Mouse (Mus musculus) ovary, postnatal 14 days (tissue): ENCODE results near the gene Cd180.
"Not testable (repeated sequence)": the region's sequence is repeated elsewhere in the genome, so short reads cannot be mapped to it uniquely, and the experiment has no call there.

Experiments used
- DNase-seq: peaks from one replicate; pipeline ENCODE4 v3.0.0; 2022; ENCODE audit warnings: low spot score

Gene Cd180

DNA sequence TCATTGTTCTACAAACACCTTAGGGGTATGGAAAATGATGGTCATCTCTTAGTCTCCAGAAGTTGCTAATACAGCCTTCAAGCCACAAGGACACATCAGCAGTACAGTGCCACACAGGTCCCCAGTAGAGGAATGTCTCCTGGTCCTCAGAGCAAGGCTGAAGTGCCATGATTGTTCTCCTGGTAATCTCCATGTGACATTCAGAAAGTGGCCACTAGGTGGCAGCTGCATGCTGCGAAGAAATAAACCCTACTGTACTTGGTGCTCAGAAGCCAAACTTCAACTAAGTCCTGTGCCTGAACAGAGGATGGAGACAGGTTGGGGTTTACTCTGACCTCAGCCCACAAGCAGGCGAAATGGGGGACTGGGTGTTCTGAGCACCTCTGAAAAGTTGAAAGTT is 14.9 kb upstream of the Cd180 start:
- peak; percentile 74 for DNase-seq

DNA sequence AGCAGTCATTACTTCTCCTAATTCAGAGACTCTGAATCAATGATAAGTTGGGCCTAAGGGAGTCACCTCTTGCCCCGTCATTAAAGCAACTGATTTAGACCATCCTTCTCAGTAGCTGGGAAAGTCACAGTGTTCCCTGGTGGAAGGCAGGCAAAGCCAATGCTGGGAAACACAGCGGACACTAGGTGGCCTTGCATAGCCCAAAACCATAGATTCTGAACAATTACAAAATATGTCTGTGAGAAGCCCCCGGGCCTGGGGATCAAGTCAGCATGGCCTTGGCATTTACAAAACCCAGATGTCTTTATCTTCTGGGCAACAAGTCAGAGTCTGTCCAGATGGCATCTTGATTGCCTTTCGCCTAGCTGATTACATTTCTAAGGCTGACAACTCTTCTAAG is 8.5 kb upstream of the Cd180 start:
- DNase-seq = no peak

GRCm38 (mm10) chr13:102688121-102688520 is 5.2 kb upstream of the Cd180 start:
- no peak for DNase-seq

DNA sequence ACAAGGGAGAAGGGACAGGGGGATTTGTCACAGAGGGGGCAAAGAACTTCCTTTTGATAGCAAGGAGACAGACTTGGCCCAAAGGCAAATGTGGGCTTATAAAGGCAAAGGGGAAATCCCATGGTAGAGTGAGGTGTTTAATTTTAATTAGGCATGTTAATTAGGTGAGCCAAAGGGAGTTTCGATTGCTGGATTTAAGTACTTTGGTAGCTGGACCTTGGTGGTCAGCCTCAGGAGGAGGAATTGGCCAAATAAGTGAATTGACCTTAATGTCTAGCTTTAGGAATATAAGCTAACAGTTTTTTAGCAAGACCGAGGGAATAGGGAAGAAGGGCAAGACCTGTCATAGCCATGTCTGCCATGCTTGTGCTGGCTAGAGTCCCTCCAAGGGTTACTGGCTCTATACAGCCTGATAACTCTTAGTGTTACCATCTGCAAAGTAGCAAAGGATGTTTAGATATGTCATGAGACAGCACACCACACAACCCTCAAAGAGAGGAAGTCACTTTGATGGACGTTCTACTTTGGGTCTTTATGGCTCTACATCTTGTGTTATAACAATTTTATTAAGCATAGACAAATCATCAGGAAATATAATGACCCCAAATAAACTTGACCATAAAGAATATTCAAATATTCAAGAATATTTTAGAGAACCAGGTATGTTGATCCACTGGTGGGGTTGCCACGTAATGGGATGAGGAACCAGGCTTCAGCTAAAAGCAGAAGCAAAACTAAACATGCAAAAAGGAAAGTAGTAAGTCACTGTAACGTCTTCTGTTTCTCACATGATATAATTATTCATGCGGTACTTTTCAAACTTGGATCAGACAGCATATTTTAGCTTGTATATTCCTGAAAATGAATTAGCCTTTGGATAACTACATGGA is 3.9 kb upstream of the Cd180 start:
- no peak for DNase-seq

- DNase-seq = no peak
Measured at GRCm38 (mm10) chr13:102690184-102690583, 3.2 kb upstream of the Cd180 start.

DNA sequence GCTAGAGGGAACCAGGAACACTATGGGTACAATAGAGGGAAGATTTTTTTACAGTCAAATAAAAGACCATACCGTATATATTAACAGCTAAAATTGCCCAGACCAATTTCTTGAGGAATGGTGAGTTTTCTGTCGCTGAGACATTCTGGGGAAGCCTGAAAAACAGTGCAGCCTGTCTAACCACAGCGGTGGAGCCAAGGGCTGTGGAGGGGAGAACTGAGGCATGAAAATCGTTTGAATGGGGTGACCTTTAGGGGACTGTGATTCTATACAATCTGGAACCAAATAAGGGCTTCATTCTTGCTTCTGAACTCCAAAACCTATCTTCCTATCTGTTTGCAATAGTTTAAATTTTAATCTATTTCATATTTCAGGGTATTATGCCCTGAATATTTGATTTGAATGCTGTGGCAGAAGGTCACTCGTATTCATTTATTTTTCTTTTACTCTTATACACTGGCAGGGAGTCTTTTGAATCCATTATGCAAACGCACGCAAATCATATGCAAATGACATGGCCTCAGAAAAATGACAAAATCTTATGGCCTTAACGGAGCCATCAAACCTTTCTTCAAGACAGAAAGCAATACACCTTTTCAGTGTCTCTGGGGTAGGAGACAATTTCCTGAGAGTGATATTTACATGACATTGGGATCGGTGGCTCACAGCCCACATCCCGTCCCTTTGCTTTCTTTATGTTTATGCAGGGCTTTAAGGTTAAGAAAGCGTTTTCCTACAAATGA is 1.8 kb upstream of the Cd180 start:
- DNase-seq = no peak

DNA sequence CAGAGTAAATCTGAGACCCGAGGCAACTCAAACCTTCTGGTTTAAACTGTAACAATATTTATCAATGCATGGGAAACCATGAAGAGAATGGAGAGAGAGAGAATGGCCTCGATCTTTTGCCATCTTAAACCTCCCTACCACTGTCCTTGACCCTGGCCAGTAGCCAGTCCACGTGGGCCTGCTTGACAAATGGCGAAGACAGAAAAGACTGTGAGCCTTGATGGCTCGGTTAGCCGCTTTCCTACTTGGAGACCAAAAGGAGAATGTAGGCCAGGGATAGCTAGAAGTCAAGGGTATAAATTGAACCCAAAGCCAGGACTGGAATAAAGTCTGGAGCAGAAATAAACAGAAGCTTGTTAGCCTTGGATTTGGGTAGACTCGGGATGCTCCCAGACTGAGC is 796 bp downstream of the Cd180 start:
- DNase-seq = no peak

GRCm38 (mm10) chr13:102695121-102695905 is 2.0 kb downstream of the Cd180 start:
- DNase-seq = no peak

GRCm38 (mm10) chr13:102698335-102698734 is 5.0 kb downstream of the Cd180 start:
- DNase-seq = no peak

GRCm38 (mm10) chr13:102698751-102699323 is 5.5 kb downstream of the Cd180 start:
- DNase-seq = peak; percentile 43

- no peak for DNase-seq
Measured at GRCm38 (mm10) chr13:102700176-102700575, 6.8 kb downstream of the Cd180 start.

GRCm38 (mm10) chr13:102700744-102701143 is 7.4 kb downstream of the Cd180 start:
- no peak for DNase-seq

- DNase-seq = no peak
Measured at GRCm38 (mm10) chr13:102716973-102717372, 23.6 kb downstream of the Cd180 start.

DNA sequence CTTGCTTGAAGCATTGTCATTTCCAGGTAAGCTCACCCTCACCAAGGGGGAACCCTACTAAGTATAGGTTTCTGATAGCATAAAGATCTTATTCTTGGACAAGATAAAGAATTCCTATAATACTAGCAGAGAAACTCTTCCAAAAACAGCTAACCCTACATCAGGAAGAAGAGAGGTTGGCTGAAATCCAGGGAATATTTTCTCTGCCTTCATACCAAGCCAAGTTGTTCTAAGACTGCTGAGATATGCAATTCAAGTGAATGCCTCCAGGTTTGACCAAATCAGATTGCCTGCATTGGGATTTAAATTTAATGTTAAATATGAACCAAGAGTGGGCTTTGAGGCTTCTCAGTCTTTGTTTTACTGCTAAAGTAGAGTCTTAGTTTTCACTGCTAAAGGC is 32.1 kb downstream of the Cd180 start:
- no peak for DNase-seq

DNA sequence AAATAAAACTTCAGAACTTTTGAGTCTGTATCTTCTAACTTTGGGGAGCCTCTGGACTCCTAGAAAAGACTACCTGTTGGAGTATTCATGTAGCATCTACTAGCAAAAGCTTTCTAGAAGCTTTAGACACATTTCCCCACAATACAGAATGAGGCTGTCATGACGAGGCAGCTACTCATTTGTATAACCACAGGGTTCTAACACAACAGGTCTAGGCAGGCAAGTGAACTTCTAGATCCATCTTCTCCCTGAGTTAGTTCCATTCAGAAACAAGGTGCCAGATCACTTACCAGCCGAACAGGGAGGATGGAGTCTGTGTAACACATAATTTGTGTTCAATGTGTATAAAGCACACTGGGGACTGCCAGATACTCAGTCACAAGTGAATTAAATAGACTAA is 32.5 kb downstream of the Cd180 start:
- no peak for DNase-seq

DNA sequence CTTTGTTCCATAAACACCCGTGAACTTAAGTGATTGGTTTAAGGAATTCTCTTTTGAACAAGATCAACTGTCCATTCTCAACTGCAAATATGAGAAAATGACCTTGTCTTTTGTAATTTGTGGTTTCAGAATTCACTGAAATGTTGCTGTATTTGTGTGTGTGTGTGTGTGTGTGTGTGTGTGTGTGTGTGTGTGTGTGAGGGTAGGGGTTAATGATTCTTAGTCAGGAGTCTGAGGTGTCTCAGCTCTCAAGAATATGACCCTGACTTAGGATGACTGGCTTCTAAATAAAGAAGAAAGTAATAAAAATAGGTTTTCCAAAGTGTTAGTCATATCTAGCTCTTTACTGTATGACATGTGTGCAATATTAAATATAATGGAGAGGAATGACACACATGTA is 33.5 kb downstream of the Cd180 start:
- DNase-seq = no peak

DNA sequence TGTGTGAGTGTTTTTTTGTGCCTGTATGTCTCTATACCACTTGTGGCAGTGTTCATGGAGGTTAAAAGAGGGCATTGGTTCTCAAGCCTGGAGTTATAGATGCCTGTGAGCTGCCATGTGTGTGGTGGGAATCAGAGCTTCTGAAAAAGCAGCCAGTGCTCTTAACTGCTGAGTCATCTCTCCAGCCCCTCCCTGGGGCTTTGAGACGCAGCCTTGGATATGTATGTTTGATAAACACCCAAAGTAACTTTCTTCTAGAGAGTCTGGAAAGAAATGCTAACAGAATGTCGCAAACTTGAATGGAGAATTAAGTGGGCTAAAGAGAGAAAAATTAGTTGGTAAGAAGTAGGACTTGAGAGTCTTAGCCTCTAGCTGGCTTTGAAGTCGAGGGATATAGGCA is 34.7 kb downstream of the Cd180 start:
- DNase-seq = no peak

DNA sequence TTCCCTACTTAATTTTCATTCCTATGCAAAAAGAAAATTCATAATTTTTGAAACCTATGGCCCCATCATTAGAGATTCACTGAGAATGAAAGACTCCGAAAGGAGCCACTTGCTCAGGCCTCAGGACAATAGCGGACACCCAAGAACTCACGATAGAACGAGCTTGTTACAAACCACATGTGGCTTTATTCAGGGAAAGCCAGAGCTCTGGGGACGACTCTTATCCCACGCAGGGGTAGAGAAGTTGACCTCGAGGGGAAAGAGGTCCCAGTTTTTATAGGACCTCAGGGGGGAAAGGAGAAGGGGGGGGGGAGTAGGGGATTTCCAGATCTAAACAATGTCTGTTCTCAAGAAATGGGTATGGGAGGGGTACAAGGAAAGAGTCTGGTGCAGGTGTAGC is 35.6 kb downstream of the Cd180 start:
- not testable (repeated sequence) for DNase-seq

- DNase-seq = no peak
Measured at GRCm38 (mm10) chr13:102733063-102733462, 39.7 kb downstream of the Cd180 start.

- no peak for DNase-seq
Measured at GRCm38 (mm10) chr13:102737811-102738210, 44.5 kb downstream of the Cd180 start.

- DNase-seq = no peak
Measured at GRCm38 (mm10) chr13:102739720-102740535, 46.6 kb downstream of the Cd180 start.
